Mouse (Mus musculus) forebrain, postnatal 0 days (tissue): ENCODE results near the gene Olfr1256. TPM values are rescaled to one million over a fixed set of nuclear protein-coding genes. Genes with fewer than 3 reads are reported as not detected.

Source experiments
- ATAC-seq: fragments of 200-750 bp; cut with Nextera tagmentation; 2 replicates; pipeline ENCODE4 v1.8.0; 2017; ENCODE audit warnings: mild to moderate bottlenecking, moderate library complexity
- DNase-seq: peaks from one replicate; pipeline ENCODE4 v3.0.0-alpha.2; 2015
- H3K27ac ChIP-seq: fragments of 300-500 bp; sonication (generic); 2 replicates; pipeline ENCODE4 v1.5.1; 2014; ENCODE audit warnings: low read depth, mild to moderate bottlenecking, antibody characterized with exemption, low read length, moderate library complexity, mixed read lengths
- H3K27me3 ChIP-seq: fragments of 300-500 bp; sonication (generic); 2 replicates; pipeline ENCODE4 v1.6.1; 2014; ENCODE audit warnings: mild to moderate bottlenecking, low read length, mixed read lengths; ENCODE audit not compliant: insufficient read depth
- H3K36me3 ChIP-seq: fragments of 300-500 bp; sonication (generic); 2 replicates; pipeline ENCODE4 v1.6.1; 2014; ENCODE audit warnings: mild to moderate bottlenecking, moderate library complexity; ENCODE audit not compliant: insufficient read depth
- H3K4me1 ChIP-seq: fragments of 300-500 bp; sonication (generic); 2 replicates; pipeline ENCODE4 v1.6.1; 2014; ENCODE audit warnings: antibody characterized with exemption; ENCODE audit not compliant: insufficient read depth
- H3K4me2 ChIP-seq: fragments of 300-500 bp; sonication (generic); 2 replicates; pipeline ENCODE4 v1.6.1; 2014; ENCODE audit warnings: low read depth, mild to moderate bottlenecking, moderate library complexity
- H3K4me3 ChIP-seq: fragments of 300-500 bp; sonication (generic); 2 replicates; pipeline ENCODE4 v1.5.1; 2014; ENCODE audit warnings: low read depth, low read length, mixed read lengths
- H3K9ac ChIP-seq: fragments of 300-500 bp; sonication (generic); 2 replicates; pipeline ENCODE4 v1.6.1; 2014; ENCODE audit warnings: mild to moderate bottlenecking
- H3K9me3 ChIP-seq: fragments of 300-500 bp; sonication (generic); 2 replicates; pipeline ENCODE4 v1.6.1; 2016; ENCODE audit warnings: low read length
- CTCF ChIP-seq: sonication (generic); IDR thresholded peaks from 2 replicates; pipeline ENCODE4 v1.5.1; 2016; ENCODE audit warnings: antibody characterized with exemption, control low read depth, low read depth
- WGBS: fragments of 180-500 bp; shearing (Covaris S2); extraction: QIAGEN DNeasy Blood & Tissue Kit; methylation state at CpG from one replicate; pipeline ENCODE4 v1.1.7; 2014; 5-methylcytosine and 5-hydroxymethylcytosine counted together
- polyA plus RNA-seq: library from polyadenylated mRNA; unstranded; fragments of >200 nt; fragmentation: Nextera tagmentation; extraction: Ambion mirVana; gene quantifications from 2 replicates; pipeline ENCODE4 v1.2.1, GENCODE M21; 2015
- total RNA-seq: library from RNA; depleted of rRNA; stranded (reverse); fragments of >200 nt; gene quantifications from 2 replicates; pipeline ENCODE4 v1.2.3, GENCODE M21; 2014; rRNA removed

Gene Olfr1256
- total and polyA plus RNA-seq, 2 experiments from 2014 or later, result not detected

DNA sequence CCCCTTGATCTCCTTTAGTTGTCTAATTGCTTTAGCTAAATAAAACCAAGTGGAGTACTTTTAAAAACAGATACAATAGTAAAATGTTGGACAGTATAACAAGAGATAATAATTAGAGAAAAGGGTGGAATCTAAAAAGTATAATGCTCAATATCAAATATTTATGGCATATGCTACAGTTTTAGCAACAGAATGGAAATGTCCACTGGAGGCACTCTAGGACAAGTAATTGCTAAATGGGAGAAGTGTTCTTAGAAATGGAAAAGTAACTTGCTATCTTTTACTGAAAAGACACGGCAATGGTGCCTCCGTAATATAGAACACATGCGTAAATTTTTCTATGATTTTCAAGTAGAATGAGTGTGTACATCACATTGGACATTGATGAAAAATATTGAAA, 41.8 kb downstream of the Olfr1256 start:
- ATAC-seq, result no peak
- no peak for DNase-seq
- Histone ChIP-seq H3K9me3 (no peaks in the 10 kb centered on the region), H3K4me2 (no peak overlapping the region), H3K4me3 (no peak overlapping the region), H3K36me3 (no peaks in the 10 kb centered on the region), H3K27ac (no peak overlapping the region), H3K9ac (no peak overlapping the region), H3K4me1 (no peaks in the 10 kb centered on the region), H3K27me3 (no peaks in the 10 kb centered on the region)
- TF ChIP-seq CTCF, result no peak
- 93% methylated on average over 3 of the region's 3 CpGs for WGBS

DNA sequence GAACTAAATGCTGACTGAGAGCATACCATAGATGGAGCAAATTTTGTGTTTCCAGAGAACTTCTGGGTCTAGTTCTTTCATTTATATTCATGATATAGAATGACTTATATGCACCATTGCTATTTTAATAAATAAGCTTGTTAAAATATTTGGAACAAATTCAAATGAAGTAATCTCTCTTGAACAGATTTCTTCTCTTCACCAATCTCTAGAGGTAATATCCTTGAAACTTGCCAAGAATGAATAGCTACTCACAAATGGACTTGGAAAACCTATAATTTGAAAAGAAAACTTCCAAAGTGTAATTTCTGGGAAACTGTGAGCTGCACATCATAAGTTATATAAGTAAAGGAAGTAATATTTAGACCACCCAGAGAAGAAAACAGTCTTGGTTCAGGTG, 47.8 kb downstream of the Olfr1256 start, which contains the start of gene Olfr1254:
Gene Olfr1254, minus strand, starts transcription at position 101 of the 400 bp plus-strand sequence.
- Histone ChIP-seq H3K36me3 (no peaks in the 10 kb centered on the region), H3K27ac (no peak within 1 kb of the TSS), H3K4me3 (no peak within 1 kb of the TSS), H3K27me3 (no peaks in the 10 kb centered on the region), H3K9ac (no peak within 1 kb of the TSS), H3K9me3 (no peaks in the 10 kb centered on the region), H3K4me2 (no peak within 1 kb of the TSS), H3K4me1 (no peaks in the 10 kb centered on the region)
- TF ChIP-seq CTCF, result no peak
- DNase-seq (no peak), ATAC-seq (no peak)

Other genes starting within 250 kb of the Olfr1256 start
- not detected in 2 replicates for gene Olfr1246, start 248.4 kb downstream of the Olfr1256 start, total RNA-seq
- not detected in 2 replicates for gene Olfr1246, start 248.4 kb downstream of the Olfr1256 start, polyA plus RNA-seq
- gene Olfr1247, start 227.4 kb downstream of the Olfr1256 start, total RNA-seq, result not detected in 2 replicates
- gene Olfr1247, start 227.4 kb downstream of the Olfr1256 start, polyA plus RNA-seq, result not detected in 2 replicates
- not detected in 2 replicates for gene Olfr1248, start 223.3 kb downstream of the Olfr1256 start, total RNA-seq
- gene Olfr1248, start 223.3 kb downstream of the Olfr1256 start, polyA plus RNA-seq, result not detected in 2 replicates
- not detected in 2 replicates for gene Olfr1249, start 206.6 kb downstream of the Olfr1256 start, total RNA-seq
- not detected in 2 replicates for gene Olfr1249, start 206.6 kb downstream of the Olfr1256 start, polyA plus RNA-seq
- gene Olfr1250, start 180.1 kb downstream of the Olfr1256 start, total RNA-seq, result not detected in 2 replicates
- not detected in 2 replicates for gene Olfr1250, start 180.1 kb downstream of the Olfr1256 start, polyA plus RNA-seq
- not detected in 2 replicates for gene Olfr1251, start 169.6 kb downstream of the Olfr1256 start, total RNA-seq
- not detected in 2 replicates for gene Olfr1251, start 169.6 kb downstream of the Olfr1256 start, polyA plus RNA-seq
- not detected in 2 replicates for gene Olfr1252, start 116.5 kb downstream of the Olfr1256 start, total RNA-seq
- not detected in 2 replicates for gene Olfr1252, start 116.5 kb downstream of the Olfr1256 start, polyA plus RNA-seq
- gene Olfr1253, start 84.5 kb downstream of the Olfr1256 start, total RNA-seq, result not detected in 2 replicates
- not detected in 2 replicates for gene Olfr1253, start 84.5 kb downstream of the Olfr1256 start, polyA plus RNA-seq
- gene Olfr1254, start 47.9 kb downstream of the Olfr1256 start, total RNA-seq, result not detected in 2 replicates
- not detected in 2 replicates for gene Olfr1254, start 47.9 kb downstream of the Olfr1256 start, polyA plus RNA-seq
- not detected in 2 replicates for gene Olfr1255, start 29.5 kb downstream of the Olfr1256 start, total RNA-seq
- not detected in 2 replicates for gene Olfr1255, start 29.5 kb downstream of the Olfr1256 start, polyA plus RNA-seq
- gene Olfr48, start 6.7 kb upstream of the Olfr1256 start, total RNA-seq, result not detected in 2 replicates
- not detected in 2 replicates for gene Olfr48, start 6.7 kb upstream of the Olfr1256 start, polyA plus RNA-seq
- not detected in 2 replicates for gene Olfr1257, start 36.9 kb upstream of the Olfr1256 start, total RNA-seq
- gene Olfr1257, start 36.9 kb upstream of the Olfr1256 start, polyA plus RNA-seq, result not detected in 2 replicates
- not detected in 2 replicates for gene Olfr1258, start 85.8 kb upstream of the Olfr1256 start, total RNA-seq
- not detected in 2 replicates for gene Olfr1258, start 85.8 kb upstream of the Olfr1256 start, polyA plus RNA-seq
- gene Olfr1259, start 107.1 kb upstream of the Olfr1256 start, total RNA-seq, result not detected in 2 replicates
- gene Olfr1259, start 107.1 kb upstream of the Olfr1256 start, polyA plus RNA-seq, result not detected in 2 replicates
- not detected in 2 replicates for gene Olfr1260, start 132.8 kb upstream of the Olfr1256 start, total RNA-seq
- not detected in 2 replicates for gene Olfr1260, start 132.8 kb upstream of the Olfr1256 start, polyA plus RNA-seq
- not detected in 2 replicates for gene Olfr1261, start 149.7 kb upstream of the Olfr1256 start, total RNA-seq
- gene Olfr1261, start 149.7 kb upstream of the Olfr1256 start, polyA plus RNA-seq, result not detected in 2 replicates
- gene Olfr1262, start 158.6 kb upstream of the Olfr1256 start, total RNA-seq, result not detected in 2 replicates
- not detected in 2 replicates for gene Olfr1262, start 158.6 kb upstream of the Olfr1256 start, polyA plus RNA-seq
- not detected in 2 replicates for gene Olfr1263, start 170.6 kb upstream of the Olfr1256 start, total RNA-seq
- not detected in 2 replicates for gene Olfr1263, start 170.6 kb upstream of the Olfr1256 start, polyA plus RNA-seq
- gene Olfr1264, start 184.0 kb upstream of the Olfr1256 start, total RNA-seq, result not detected in 2 replicates
- not detected in 2 replicates for gene Olfr1264, start 184.0 kb upstream of the Olfr1256 start, polyA plus RNA-seq
- gene Olfr1265, start 193.8 kb upstream of the Olfr1256 start, total RNA-seq, result not detected in 2 replicates
- not detected in 2 replicates for gene Olfr1265, start 193.8 kb upstream of the Olfr1256 start, polyA plus RNA-seq
- not detected in 2 replicates for gene Olfr140, start 222.0 kb upstream of the Olfr1256 start, total RNA-seq
- gene Olfr140, start 222.0 kb upstream of the Olfr1256 start, polyA plus RNA-seq, result not detected in 2 replicates